Mouse (Mus musculus) retina, postnatal 7 days (tissue): ENCODE data around the gene Gipc2.
"Not testable (repeated sequence)": the region's sequence is repeated elsewhere in the genome, so short reads cannot be mapped to it uniquely, and the experiment has no call there.

ENCODE experiments used
- DNase-seq: peaks from one replicate; pipeline ENCODE4 v3.0.0-alpha.2; 2012; ENCODE audit warnings: low read depth, low spot score

Gene Gipc2

GRCm38 (mm10) chr3:152155296-152155948, 10.6 kb downstream of the Gipc2 start:
- DNase-seq, result no peak

GRCm38 (mm10) chr3:152154095-152154494, 11.9 kb downstream of the Gipc2 start:
- no peak for DNase-seq

- DNase-seq, result no peak
Measured at GRCm38 (mm10) chr3:152153152-152153551, 12.9 kb downstream of the Gipc2 start.

GRCm38 (mm10) chr3:152152483-152152804, 13.6 kb downstream of the Gipc2 start:
- no peak for DNase-seq

GRCm38 (mm10) chr3:152151725-152152482, 14.1 kb downstream of the Gipc2 start:
- DNase-seq, result no peak

- DNase-seq, result no peak
Measured at GRCm38 (mm10) chr3:152149863-152150262, 16.2 kb downstream of the Gipc2 start.

- no peak for DNase-seq
Measured at GRCm38 (mm10) chr3:152149449-152149848, 16.6 kb downstream of the Gipc2 start.

GRCm38 (mm10) chr3:152147085-152147831, 18.8 kb downstream of the Gipc2 start:
- no peak for DNase-seq

- DNase-seq, result no peak
Measured at GRCm38 (mm10) chr3:152145186-152145585, 20.8 kb downstream of the Gipc2 start.

GRCm38 (mm10) chr3:152142989-152143695, 22.9 kb downstream of the Gipc2 start:
- no peak for DNase-seq

- DNase-seq, result no peak
Measured at GRCm38 (mm10) chr3:152142146-152142545, 23.9 kb downstream of the Gipc2 start.

- DNase-seq, result not testable (repeated sequence)
Measured at GRCm38 (mm10) chr3:152139308-152139707, 26.7 kb downstream of the Gipc2 start.

GRCm38 (mm10) chr3:152136106-152136505, 29.9 kb downstream of the Gipc2 start:
- DNase-seq, result not testable (repeated sequence)

GRCm38 (mm10) chr3:152133621-152134020, 32.4 kb downstream of the Gipc2 start:
- DNase-seq, result no peak

- no peak for DNase-seq
Measured at GRCm38 (mm10) chr3:152130963-152131362, 35.1 kb downstream of the Gipc2 start.

GRCm38 (mm10) chr3:152129426-152129825, 36.6 kb downstream of the Gipc2 start:
- not testable (repeated sequence) for DNase-seq

GRCm38 (mm10) chr3:152128631-152129030, 37.4 kb downstream of the Gipc2 start:
- no peak for DNase-seq

GRCm38 (mm10) chr3:152127144-152127543, 38.9 kb downstream of the Gipc2 start:
- DNase-seq, result no peak

GRCm38 (mm10) chr3:152122720-152123119, 43.3 kb downstream of the Gipc2 start:
- no peak for DNase-seq

- no peak for DNase-seq
Measured at GRCm38 (mm10) chr3:152122101-152122500, 43.9 kb downstream of the Gipc2 start.

GRCm38 (mm10) chr3:152121169-152122009, 44.6 kb downstream of the Gipc2 start:
- DNase-seq, result no peak
